In genomic region chr5:140827413-140827812, GRCm38 (mm10) we compare ENCODE assay signal across 9 mouse cellular contexts. TPM values are rescaled to one million over a fixed set of nuclear protein-coding genes. Genes with fewer than 3 reads are reported as not detected.
DNase-seq lines count a peak whose midpoint lies in the region; ATAC-seq and TF ChIP-seq lines count a peak whose summit lies in the region.
"Had no signal": no experiment of that assay in that cellular context is flagged by ENCODE, and none has a peak within 500 bp of the region (broad histone marks: within the 10 kb centered on the region; RNA-seq: fewer than 3 reads in every experiment).

No protein-coding gene starts in this region.

- TF ChIP-seq CTCF in liver, adult 2 months (IDR thresholded peaks at IDR 0.05; ENCODE audit: low read depth, low read length): no peak

- no peak for ATAC-seq in intestine, embryonic 16.5 days
- ATAC-seq in neural tube, embryonic 15.5 days (ENCODE audit: low FRiP score): no peak

- H3K4me3 ChIP-seq in liver, adult 2 months (ENCODE audit: insufficient read depth, low read depth, low read length): no peak overlapping the region
- no peak overlapping the region for H3K4me3 ChIP-seq in intestine, embryonic 16.5 days (ENCODE audit: low read length)
- H3K4me3 ChIP-seq in neural tube, embryonic 15.5 days (replicated peaks): no peak overlapping the region

- H3K79me2 ChIP-seq in liver, adult 2 months (ENCODE audit: control insufficient read depth, insufficient read depth, low read length): peaks cover 33% of the 10 kb centered on the region; the same call in 1 of the 2 replicates

- H3K9me3 ChIP-seq in intestine, embryonic 16.5 days (ENCODE audit: control insufficient read depth, low read length): no peaks in the 10 kb centered on the region
- no peaks in the 10 kb centered on the region for H3K9me3 ChIP-seq in neural tube, embryonic 15.5 days (replicated peaks)

- peak overlapping the region; percentile 51 for H3K9ac ChIP-seq in liver, adult 2 months (ENCODE audit: low read depth, low read length)
- no peak overlapping the region for H3K9ac ChIP-seq in intestine, embryonic 16.5 days (ENCODE audit: low read depth, low read length)
- H3K9ac ChIP-seq in neural tube, embryonic 15.5 days (replicated peaks): no peak overlapping the region
- H3K9ac ChIP-seq: liver, embryonic 14.5 days had no signal

- DNase-seq in heart, adult 11 months: peak; percentile 84
- DNase-seq in heart, postnatal 4 days: no peak
- no peak for DNase-seq in liver, adult 2 months (ENCODE audit: extremely low read depth, low read depth, low spot score)
- DNase-seq in liver: no peak
- DNase-seq in frontal cortex, postnatal 10 days (ENCODE audit: low spot score in 2 of 2): no peak
- DNase-seq in layer of hippocampus, postnatal 36 days: no peak

- peaks cover 2% of the 10 kb centered on the region; the same call in 1 of the 2 replicates for H3K36me3 ChIP-seq in liver, adult 2 months (ENCODE audit: control insufficient read depth, insufficient read depth, low read length)
- no peaks in the 10 kb centered on the region for H3K36me3 ChIP-seq in intestine, embryonic 16.5 days (ENCODE audit: control insufficient read depth, insufficient read depth, low read length)
- 0 out of 2 replicates have a peak, but pooled peaks cover 3% of the 10 kb centered on the region for H3K36me3 ChIP-seq in neural tube, embryonic 15.5 days

- H3K27ac ChIP-seq in liver, adult 2 months (replicated peaks; ENCODE audit: insufficient read depth, low read depth, low read length): peak overlapping the region; percentile 96
- H3K27ac ChIP-seq in intestine, embryonic 16.5 days (ENCODE audit: low read length): no peak overlapping the region
- H3K27ac ChIP-seq in neural tube, embryonic 15.5 days (replicated peaks): 0 out of 2 replicates have a peak overlapping the region, but pooled peaks have one; percentile 28
- H3K27ac ChIP-seq: liver, embryonic 14.5 days had no signal

- WGBS in liver, adult 2 months: 47% methylated on average over 2 of the region's 2 CpGs
- 50% methylated on average over 2 of the region's 2 CpGs for WGBS in intestine, embryonic 16.5 days
- WGBS in neural tube, embryonic 15.5 days: 72% methylated on average over 2 of the region's 2 CpGs

- peaks cover 38% of the 10 kb centered on the region for H3K4me1 ChIP-seq in liver, adult 2 months (ENCODE audit: control insufficient read depth, insufficient read depth, low read length)
- peaks cover 18% of the 10 kb centered on the region for H3K4me1 ChIP-seq in intestine, embryonic 16.5 days (ENCODE audit: control insufficient read depth, insufficient read depth, low read length)
- peaks cover 53% of the 10 kb centered on the region for H3K4me1 ChIP-seq in neural tube, embryonic 15.5 days

- peak overlapping the region; percentile 74; the same call in 1 of the 2 replicates for H3K4me2 ChIP-seq in intestine, embryonic 16.5 days (ENCODE audit: low read depth, low read length)
- peak overlapping the region; percentile 88 for H3K4me2 ChIP-seq in neural tube, embryonic 15.5 days

- no peak for TF ChIP-seq POLR2A in liver, adult 2 months (IDR thresholded peaks at IDR 0.05; ENCODE audit: extremely low read depth, insufficient read depth, low read length)

- H3K27me3 ChIP-seq in liver, adult 2 months (ENCODE audit: control insufficient read depth, insufficient read depth, low read length): no peaks in the 10 kb centered on the region
- no peaks in the 10 kb centered on the region for H3K27me3 ChIP-seq in intestine, embryonic 16.5 days (replicated peaks; ENCODE audit: control insufficient read depth, insufficient read depth, low read length)
- H3K27me3 ChIP-seq in neural tube, embryonic 15.5 days (replicated peaks): no peaks in the 10 kb centered on the region

RNA-seq across cellular contexts. Expression of gene Gna12, which starts 2.8 kb away (rescaled TPM):
- 10 to 100 TPM; 85.9 to 86.8 TPM for total RNA-seq in heart, postnatal 4 days (2021)
- 43.1 and 56.9 TPM in 2 replicates for total RNA-seq in liver, adult 2 months (2014; rRNA removed)
- polyA plus RNA-seq in liver, adult 2 months (2012; rRNA removed): 85.1 and 88.2 TPM in 2 replicates
- polyA plus RNA-seq in intestine, embryonic 16.5 days (2015; fragmentation: Nextera tagmentation; extraction: Ambion mirVana): 5.2 and 5.4 TPM in 2 replicates
- 17.7 and 43.8 TPM in 2 replicates for polyA plus RNA-seq in neural tube, embryonic 15.5 days (2015; fragmentation: Nextera tagmentation; extraction: Ambion mirVana)
- total RNA-seq in layer of hippocampus, postnatal 36 days (2021): 10 to 100 TPM; 94.9 to 97.7 TPM
